Mouse (Mus musculus) heart, postnatal 14 days (tissue): ENCODE measurements around the gene Prkab2. TPM values are rescaled to one million over a fixed set of nuclear protein-coding genes. Genes with fewer than 3 reads are reported as not detected.

ENCODE experiments used
- DNase-seq, 2 experiments: peaks; one replicate each; pipeline ENCODE4 v3.0.0; 2021 to 2022
- intact Hi-C: fragments of 180-260 bp; cut with DNase I; formaldehyde crosslinking; loops from one replicate; pipeline ENCODE4 v1.15.1; 2025
- long read RNA-seq, 2 experiments: library from polyadenylated mRNA; stranded (forward); transcript quantifications; one replicate each; pipeline ENCODE4 v2.0.0; 2021
- total RNA-seq, 2 experiments: library from RNA; stranded (reverse); gene quantifications; 2 replicates each; pipeline ENCODE4 v1.2.3; 2021

Gene Prkab2
- 10 to 100 TPM; 17.3 to 19.6 TPM for total RNA-seq
- long read RNA-seq, experiment 1, full-length matches to known transcripts = 4 of 17 reads
- long read RNA-seq, experiment 1, partial matches to known transcripts = 12 of 17 reads
- long read RNA-seq, experiment 1, other reads (novel, unspliced or antisense) = 1 of 17 reads
- long read RNA-seq, experiment 2, full-length matches to known transcripts = 1 of 12 reads
- long read RNA-seq, experiment 2, partial matches to known transcripts = 6 of 12 reads
- long read RNA-seq, experiment 2, other reads (novel, unspliced or antisense) = 5 of 12 reads

DNA sequence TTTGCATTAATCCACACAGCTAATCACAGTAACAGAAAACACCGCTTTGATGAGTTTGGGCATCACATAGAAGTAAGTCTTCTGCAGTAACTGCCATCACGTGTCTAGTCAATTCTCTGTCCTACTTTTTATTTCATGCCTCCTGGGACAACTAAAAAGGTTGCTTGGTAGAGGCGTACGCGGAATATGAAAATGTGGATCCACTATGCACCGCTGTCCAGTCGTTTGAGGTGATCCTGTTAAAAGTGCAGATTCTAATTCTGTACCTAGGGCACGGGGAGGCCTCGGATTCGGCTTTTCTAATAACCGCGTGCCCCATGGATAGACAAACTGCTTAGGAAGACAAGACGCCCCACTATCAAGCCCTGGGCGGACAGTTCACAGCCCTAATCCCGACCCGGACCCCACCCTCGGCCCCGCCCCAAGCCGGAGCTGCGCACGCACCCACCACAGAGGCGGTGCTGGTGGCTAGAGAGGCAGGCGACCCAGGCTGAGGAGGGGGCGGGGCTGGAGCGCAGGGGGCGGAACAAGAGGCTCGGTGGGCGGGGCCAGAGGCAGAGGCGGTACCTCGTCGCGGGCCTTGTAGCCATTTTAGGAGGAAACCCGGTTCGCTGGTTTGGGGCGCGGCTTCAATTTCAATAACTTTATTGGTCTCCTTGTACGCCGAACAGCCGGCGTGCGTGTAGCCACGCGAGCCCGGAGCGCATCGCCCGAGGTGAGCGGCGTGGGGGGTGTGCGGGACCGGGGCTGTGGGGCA, at the start of gene Prkab2:
Gene Prkab2, plus strand, starts transcription at position 539 of the 757 bp plus-strand sequence.
- intact Hi-C loops = loop anchor here (2.0 kb wide), 1 partner anchor 47 kb away; the partner anchor contains the start of gene Chd1l
- DNase-seq = peak; percentile 99

GRCm38 (mm10) chr3:97609201-97609844, 48.7 kb upstream of the Prkab2 start:
- DNase-seq = peak; percentile 23 to 41
- intact Hi-C loops = no loop called here

DNA sequence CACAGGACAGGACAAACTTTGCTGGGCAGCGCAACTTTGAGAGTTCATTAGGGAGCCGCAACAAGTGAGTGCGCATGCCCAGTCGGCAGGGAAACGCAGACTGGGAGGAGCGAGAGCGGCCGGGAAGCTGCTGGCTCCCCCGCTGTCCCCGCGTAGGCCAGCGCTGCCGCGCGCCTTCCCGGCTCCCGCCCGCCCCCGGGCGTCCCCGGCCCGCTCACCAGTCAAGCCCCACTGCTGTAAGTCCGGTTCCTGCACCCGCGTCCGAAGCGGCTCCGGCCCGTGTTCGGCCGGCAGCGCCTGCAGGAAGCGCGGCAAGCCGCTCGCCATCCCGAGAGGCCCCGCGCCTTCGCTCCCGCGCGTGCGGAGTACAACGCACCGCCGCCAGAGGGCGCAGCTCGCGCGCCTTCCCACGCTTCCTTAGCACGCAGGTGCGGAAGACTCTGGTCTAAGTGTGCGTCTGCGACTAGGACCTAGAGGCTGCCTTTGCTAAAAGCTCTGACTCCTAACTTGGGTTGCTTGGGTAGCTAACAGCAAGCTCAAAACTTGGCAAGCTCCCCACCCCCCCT, 48.1 kb upstream of the Prkab2 start, which contains the start of gene Chd1l:
Gene Chd1l, minus strand, starts transcription at position 359 of the 566 bp plus-strand sequence.
- peak; percentile 97 for DNase-seq
- intact Hi-C loops = loop anchor here (2.0 to 10.0 kb wide), 2 partner anchors 47 to 265 kb away; no protein-coding TSS in a partner anchor

- DNase-seq = no peak
- intact Hi-C loops = loop anchor here (2.0 to 10.0 kb wide), 2 partner anchors 46 to 264 kb away; no protein-coding TSS in a partner anchor
Measured at GRCm38 (mm10) chr3:97611021-97611420, 47.0 kb upstream of the Prkab2 start.

- intact Hi-C loops = loop anchor here (10.0 kb wide), 1 partner anchor 260 kb away; no protein-coding TSS in a partner anchor
- no peak for DNase-seq
Measured at GRCm38 (mm10) chr3:97615154-97615553, 42.8 kb upstream of the Prkab2 start.

- DNase-seq = no peak
- intact Hi-C loops = loop anchor here (10.0 kb wide), 1 partner anchor 259 kb away; no protein-coding TSS in a partner anchor
Measured at GRCm38 (mm10) chr3:97615933-97616332, 42.1 kb upstream of the Prkab2 start.

GRCm38 (mm10) chr3:97617091-97617825, 40.7 kb upstream of the Prkab2 start:
- DNase-seq = no peak
- intact Hi-C loops = loop anchor here (10.0 kb wide), 1 partner anchor 258 kb away; no protein-coding TSS in a partner anchor

- DNase-seq = no peak
- intact Hi-C loops = loop anchor here (10.0 kb wide), 1 partner anchor 257 kb away; no protein-coding TSS in a partner anchor
Measured at GRCm38 (mm10) chr3:97617899-97618298, 40.1 kb upstream of the Prkab2 start.

- intact Hi-C loops = no loop called here
- DNase-seq = no peak
Measured at GRCm38 (mm10) chr3:97620657-97621056, 37.3 kb upstream of the Prkab2 start.

DNA sequence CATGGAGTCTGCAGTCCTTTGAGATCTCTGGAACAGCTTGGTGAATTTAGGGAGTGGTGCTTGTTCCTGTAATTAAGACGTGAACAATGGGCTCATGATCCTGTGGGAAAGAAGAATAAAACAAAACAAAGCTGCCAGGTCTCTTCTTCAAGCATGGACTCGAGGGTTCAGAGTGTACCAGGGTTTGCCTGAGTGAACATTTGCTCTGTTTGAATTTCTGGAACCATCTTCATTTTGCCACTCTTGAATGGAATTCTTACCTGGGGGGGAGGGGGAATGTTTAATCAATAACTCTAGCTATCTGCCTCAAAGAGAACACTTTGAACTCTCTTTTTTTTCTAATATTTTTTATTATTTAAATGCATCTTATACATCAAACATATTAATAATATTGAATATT, 33.4 kb upstream of the Prkab2 start:
- intact Hi-C loops = no loop called here
- no peak for DNase-seq

GRCm38 (mm10) chr3:97627893-97628292, 30.1 kb upstream of the Prkab2 start:
- no peak for DNase-seq
- intact Hi-C loops = no loop called here

- peak; percentile 74 to 76 for DNase-seq
- intact Hi-C loops = no loop called here
Measured at GRCm38 (mm10) chr3:97628391-97629001, 29.5 kb upstream of the Prkab2 start, which contains the start of gene Fmo5. Fmo5 (plus strand) TSS chr3:97628804.

GRCm38 (mm10) chr3:97629941-97630340, 28.1 kb upstream of the Prkab2 start:
- intact Hi-C loops = no loop called here

DNA sequence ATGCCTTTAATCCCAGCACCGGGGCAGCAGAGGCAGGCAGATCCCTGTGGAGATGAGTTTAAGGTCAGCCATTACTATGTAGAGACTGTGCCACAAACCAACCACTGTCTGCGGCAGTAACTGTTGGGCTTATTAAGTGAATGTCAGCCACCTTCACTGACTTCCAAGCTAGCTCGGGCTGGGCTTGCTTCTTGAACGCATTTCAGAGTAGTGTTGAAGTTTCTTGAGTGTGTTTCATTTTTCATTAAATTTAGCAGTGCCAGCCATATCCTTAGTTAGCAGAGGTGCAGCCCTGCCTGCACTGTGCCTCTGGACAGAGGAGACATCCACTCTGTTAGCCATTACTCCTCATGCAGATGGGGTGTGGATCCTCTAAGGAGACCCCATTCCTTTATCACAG, 27.2 kb upstream of the Prkab2 start:
- DNase-seq = no peak
- intact Hi-C loops = no loop called here

More at GRCm38 (mm10) chr3:97629941-97630340, 28.1 kb upstream of the Prkab2 start:
- DNase-seq = no peak

DNA sequence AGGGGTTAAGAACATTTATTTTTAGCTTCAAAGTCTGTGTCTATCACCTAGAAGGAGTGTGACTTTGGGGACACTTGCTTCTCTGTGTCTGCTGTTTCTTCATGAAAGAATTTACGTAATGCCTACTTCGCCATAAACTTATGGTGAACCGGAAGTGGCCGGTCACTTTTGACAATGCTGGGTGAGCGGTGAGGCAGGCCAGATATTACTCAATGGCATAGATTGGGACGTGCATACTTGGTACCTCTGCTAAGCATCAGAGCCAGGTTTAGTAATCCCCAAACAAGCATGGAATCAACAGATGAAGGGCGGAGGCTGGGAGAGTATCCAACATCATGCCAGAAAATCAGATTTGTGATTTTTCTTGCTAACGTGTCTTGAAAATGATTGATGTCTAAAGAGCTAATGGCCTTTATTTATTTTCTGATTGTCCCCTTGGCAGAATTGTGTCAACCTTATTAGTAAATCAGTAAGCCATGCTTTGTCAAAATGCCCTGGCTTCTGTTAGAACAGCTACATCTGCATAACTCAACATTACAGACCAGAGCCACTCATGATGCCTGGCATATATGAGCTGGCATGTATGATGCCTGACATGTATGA, 26.6 kb upstream of the Prkab2 start:
- DNase-seq = no peak
- intact Hi-C loops = no loop called here

GRCm38 (mm10) chr3:97633456-97633855, 24.5 kb upstream of the Prkab2 start:
- intact Hi-C loops = no loop called here
- no peak for DNase-seq

- peak; percentile 76 to 78 for DNase-seq
- intact Hi-C loops = no loop called here
Measured at GRCm38 (mm10) chr3:97634288-97634761, 23.7 kb upstream of the Prkab2 start.

DNA sequence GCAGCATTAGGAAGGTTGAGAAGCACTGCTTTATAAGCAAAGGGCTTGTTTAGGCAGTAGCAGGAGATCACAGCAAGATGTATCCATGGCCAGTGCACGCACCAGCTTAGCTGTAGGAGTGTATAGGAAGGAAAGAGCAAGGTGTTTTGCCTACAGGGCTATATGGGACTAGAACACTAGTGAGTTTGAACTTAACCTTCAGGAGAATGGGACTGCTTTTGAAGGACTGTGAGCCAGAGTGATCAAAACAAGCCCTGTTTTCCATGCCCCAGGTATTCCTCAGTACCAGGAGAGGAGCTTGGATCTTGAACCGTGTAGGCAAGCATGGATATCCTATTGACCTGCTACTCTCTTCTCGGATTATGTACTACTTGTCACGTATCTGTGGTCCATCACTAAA, 16.6 kb upstream of the Prkab2 start:
- intact Hi-C loops = no loop called here
- DNase-seq = no peak

DNA sequence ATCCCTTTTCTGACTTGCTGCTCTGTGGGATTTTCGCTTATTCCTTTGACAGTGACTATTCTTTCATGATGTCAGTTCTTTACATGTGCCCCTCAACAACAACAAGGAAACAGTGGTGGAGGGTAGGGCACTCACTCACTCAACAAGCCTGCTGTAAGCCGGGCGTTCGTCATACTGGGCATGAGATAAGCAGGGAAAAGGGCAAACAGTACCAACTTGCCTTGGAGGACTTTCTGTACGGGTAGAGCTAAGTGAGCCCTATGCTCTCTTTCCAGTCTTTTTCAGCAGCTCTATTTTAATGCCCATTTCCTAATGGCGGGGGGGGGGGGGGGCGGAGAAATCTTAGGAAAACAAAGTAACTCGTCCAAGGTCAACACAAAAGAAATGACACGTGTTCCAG, 16.0 kb upstream of the Prkab2 start:
- intact Hi-C loops = no loop called here

More for the DNA sequence above, 16.0 kb upstream of the Prkab2 start:
- DNase-seq = no peak
